Mouse (Mus musculus): Measurements from ENCODE around the gene Zfhx2. TPM values are rescaled to one million over a fixed set of nuclear protein-coding genes. Genes with fewer than 3 reads are reported as not detected.

The Zfhx2 gene
- total and polyA plus RNA-seq, 2 experiments from 2014 or later: 1.1 to 1.8 TPM

DNA sequence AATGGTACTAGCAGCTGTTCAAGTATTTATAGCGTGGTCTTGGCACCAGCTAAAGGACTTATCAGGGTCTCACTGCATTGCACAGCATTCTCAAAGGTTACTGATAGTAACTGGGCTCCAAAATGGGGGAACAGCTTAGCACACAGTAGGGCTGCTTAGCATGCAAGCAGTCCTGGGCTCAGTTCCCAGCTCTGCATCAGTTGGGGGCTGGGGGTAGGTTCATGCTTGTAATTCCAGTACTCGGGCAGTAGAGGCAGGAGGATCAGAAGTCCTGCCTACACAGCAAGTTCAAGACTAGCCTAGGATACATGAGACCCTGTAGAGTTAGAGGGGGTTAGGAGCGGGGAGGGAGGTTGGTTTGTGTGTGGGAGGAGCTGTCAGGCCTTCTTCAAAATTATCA is 15.2 kb downstream of the Zfhx2 start:
- no peaks in the 10 kb centered on the region for H3K36me3 ChIP-seq (replicated peaks; ENCODE audit: control insufficient read depth, insufficient read depth, low read length)
- H3K27ac ChIP-seq (ENCODE audit: low read depth): no peak overlapping the region
- H3K27me3 ChIP-seq (ENCODE audit: control insufficient read depth, insufficient read depth, low read length): peaks cover 30% of the 10 kb centered on the region
- DNase-seq (ENCODE audit: low spot score) (no peak), ATAC-seq (ENCODE audit: insufficient read depth, low read depth) (no peak)
- H3K9ac ChIP-seq (replicated peaks; ENCODE audit: low read depth, low read length): no peak overlapping the region
- TF ChIP-seq EP300 (IDR thresholded peaks at IDR 0.05; ENCODE audit: low read depth) (no peak), CTCF (IDR thresholded peaks at IDR 0.05; ENCODE audit: low read depth) (no peak)
- WGBS: 38% methylated on average over 3 of the region's 3 CpGs
- peaks cover 5% of the 10 kb centered on the region; the same call in 1 of the 2 replicates for H3K4me1 ChIP-seq (ENCODE audit: control insufficient read depth, insufficient read depth)
- no peak overlapping the region for H3K4me2 ChIP-seq (ENCODE audit: low read depth, low read length)
- no peaks in the 10 kb centered on the region for H3K9me3 ChIP-seq (replicated peaks; ENCODE audit: control insufficient read depth, low read length)
- no peak overlapping the region for H3K4me3 ChIP-seq (ENCODE audit: low read depth, low read length)

DNA sequence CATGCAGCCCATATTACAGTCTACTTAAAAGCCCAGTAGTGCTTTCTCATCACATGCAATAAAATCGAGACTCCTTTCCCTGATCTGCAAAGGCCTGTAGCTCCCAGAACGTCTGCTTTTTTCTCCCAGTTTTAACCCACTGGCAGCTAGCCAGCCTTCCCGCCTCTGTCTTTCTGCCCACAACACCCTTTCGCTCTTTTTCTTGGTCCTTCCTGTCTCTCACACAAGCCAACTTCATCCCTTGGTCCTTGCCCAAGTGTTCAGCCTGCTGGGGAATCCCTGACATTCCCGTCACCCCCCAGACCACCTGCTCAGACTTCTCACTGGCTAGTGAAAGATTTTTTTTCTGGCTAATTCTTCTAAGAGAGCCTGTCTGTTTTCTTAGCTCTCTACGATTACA is 15.9 kb downstream of the Zfhx2 start:
- H3K4me1 ChIP-seq (ENCODE audit: control insufficient read depth, insufficient read depth): peaks cover 5% of the 10 kb centered on the region; the same call in 1 of the 2 replicates
- no peak for ATAC-seq (ENCODE audit: insufficient read depth, low read depth)
- H3K27me3 ChIP-seq (ENCODE audit: control insufficient read depth, insufficient read depth, low read length): peaks cover 30% of the 10 kb centered on the region
- no peak overlapping the region for H3K9ac ChIP-seq (replicated peaks; ENCODE audit: low read depth, low read length)
- H3K4me3 ChIP-seq (ENCODE audit: low read depth, low read length): no peak overlapping the region
- TF ChIP-seq EP300 (IDR thresholded peaks at IDR 0.05; ENCODE audit: low read depth) (no peak), CTCF (IDR thresholded peaks at IDR 0.05; ENCODE audit: low read depth) (no peak)
- WGBS: 33% methylated on average over 6 of the region's 6 CpGs
- no peaks in the 10 kb centered on the region for H3K36me3 ChIP-seq (replicated peaks; ENCODE audit: control insufficient read depth, insufficient read depth, low read length)
- no peak overlapping the region for H3K27ac ChIP-seq (ENCODE audit: low read depth)
- H3K4me2 ChIP-seq (ENCODE audit: low read depth, low read length): no peak overlapping the region
- no peak for DNase-seq (ENCODE audit: low spot score)
- H3K9me3 ChIP-seq (replicated peaks; ENCODE audit: control insufficient read depth, low read length): no peaks in the 10 kb centered on the region

DNA sequence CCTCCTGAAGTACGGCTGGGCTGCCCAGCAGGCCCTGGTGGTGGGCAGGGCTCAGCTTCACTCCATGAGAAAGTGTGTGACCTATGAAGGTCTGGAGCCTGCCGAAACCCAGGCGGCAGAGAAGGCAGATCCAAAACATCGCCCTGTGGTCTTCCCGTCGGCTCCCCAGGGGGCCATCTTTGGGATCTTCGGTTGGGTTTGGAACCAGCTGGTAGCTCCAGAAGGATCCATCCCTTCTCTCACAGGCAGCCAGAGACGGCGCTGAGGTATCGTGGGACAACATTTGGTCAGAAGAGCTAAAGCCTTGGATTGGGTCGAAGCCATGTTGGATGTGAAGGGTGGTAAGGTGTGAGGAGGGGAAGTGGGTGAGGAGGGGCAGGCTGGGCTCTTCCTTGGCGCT is 17.7 kb downstream of the Zfhx2 start:
- Histone ChIP-seq H3K27ac (ENCODE audit: low read depth) (no peak overlapping the region), H3K4me2 (ENCODE audit: low read depth, low read length) (no peak overlapping the region), H3K9me3 (replicated peaks; ENCODE audit: control insufficient read depth, low read length) (no peaks in the 10 kb centered on the region), H3K4me3 (ENCODE audit: low read depth, low read length) (no peak overlapping the region), H3K36me3 (replicated peaks; ENCODE audit: control insufficient read depth, insufficient read depth, low read length) (no peaks in the 10 kb centered on the region), H3K4me1 (ENCODE audit: control insufficient read depth, insufficient read depth) (peaks cover 5% of the 10 kb centered on the region; the same call in 1 of the 2 replicates), H3K27me3 (ENCODE audit: control insufficient read depth, insufficient read depth, low read length) (peaks cover 30% of the 10 kb centered on the region), H3K9ac (replicated peaks; ENCODE audit: low read depth, low read length) (no peak overlapping the region)
- ATAC-seq (ENCODE audit: insufficient read depth, low read depth) (no peak), DNase-seq (ENCODE audit: low spot score) (no peak)
- TF ChIP-seq EP300 (IDR thresholded peaks at IDR 0.05; ENCODE audit: low read depth): no peak
- 91% methylated on average over 12 of the region's 12 CpGs for WGBS

DNA sequence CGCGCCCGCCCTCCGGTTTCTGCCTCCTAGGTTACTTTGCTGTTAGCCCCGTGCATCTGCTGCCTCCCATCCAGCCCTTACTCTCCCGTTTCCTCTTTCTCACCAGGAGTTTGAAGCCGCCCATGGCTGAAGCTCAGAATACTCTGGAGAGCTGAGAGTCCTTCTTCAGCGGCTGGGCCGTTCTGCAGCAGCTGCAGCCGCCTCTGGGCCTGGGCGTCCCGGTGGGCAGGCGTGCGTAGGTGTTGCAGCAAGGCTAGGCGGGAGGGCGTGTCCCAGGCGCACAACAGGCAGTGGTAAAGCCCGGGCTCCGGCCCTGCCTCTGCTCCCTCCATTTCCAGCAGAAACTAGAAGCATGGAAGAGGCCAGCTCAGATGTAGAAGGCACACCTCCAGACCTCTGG is 20.4 kb downstream of the Zfhx2 start:
- Histone ChIP-seq H3K36me3 (replicated peaks; ENCODE audit: control insufficient read depth, insufficient read depth, low read length) (no peaks in the 10 kb centered on the region), H3K27ac (ENCODE audit: low read depth) (no peak overlapping the region), H3K27me3 (ENCODE audit: control insufficient read depth, insufficient read depth, low read length) (0 out of 2 replicates have a peak, but pooled peaks cover 11% of the 10 kb centered on the region), H3K4me2 (ENCODE audit: low read depth, low read length) (no peak overlapping the region), H3K9me3 (replicated peaks; ENCODE audit: control insufficient read depth, low read length) (no peaks in the 10 kb centered on the region), H3K4me1 (ENCODE audit: control insufficient read depth, insufficient read depth) (no peaks in the 10 kb centered on the region), H3K4me3 (ENCODE audit: low read depth, low read length) (no peak overlapping the region), H3K9ac (replicated peaks; ENCODE audit: low read depth, low read length) (no peak overlapping the region)
- ATAC-seq (ENCODE audit: insufficient read depth, low read depth) (no peak), DNase-seq (ENCODE audit: low spot score) (no peak)
- WGBS: 25% methylated on average over 19 of the region's 19 CpGs
- TF ChIP-seq EP300 (IDR thresholded peaks at IDR 0.05; ENCODE audit: low read depth) (no peak), CTCF (IDR thresholded peaks at IDR 0.05; ENCODE audit: low read depth) (no peak)

DNA sequence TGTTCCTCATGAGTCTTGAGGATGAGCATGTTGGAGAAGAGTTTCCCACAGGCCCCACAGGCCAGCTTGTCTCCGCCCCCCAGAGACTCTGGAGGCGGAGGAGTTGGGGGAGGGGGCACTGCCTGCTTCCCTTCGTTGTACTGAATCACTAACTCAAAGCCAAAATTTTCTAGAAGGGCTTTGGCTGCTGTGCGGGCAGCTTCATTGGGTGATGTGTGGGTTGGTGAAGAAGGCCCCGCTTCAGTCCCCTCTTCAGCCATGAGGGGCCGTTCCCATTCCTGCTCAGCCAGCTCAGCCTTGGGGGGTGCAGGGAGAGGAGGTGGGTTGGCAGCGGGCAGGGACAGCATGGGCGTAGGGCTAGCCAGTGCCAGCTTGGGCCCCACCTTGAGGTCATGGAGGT is 26.1 kb downstream of the Zfhx2 start:
- Histone ChIP-seq H3K27me3 (ENCODE audit: control insufficient read depth, insufficient read depth, low read length) (0 out of 2 replicates have a peak, but pooled peaks cover 10% of the 10 kb centered on the region), H3K36me3 (replicated peaks; ENCODE audit: control insufficient read depth, insufficient read depth, low read length) (no peaks in the 10 kb centered on the region; the same call in 1 of the 2 replicates), H3K27ac (ENCODE audit: low read depth) (no peak overlapping the region), H3K9me3 (replicated peaks; ENCODE audit: control insufficient read depth, low read length) (no peaks in the 10 kb centered on the region), H3K4me3 (ENCODE audit: low read depth, low read length) (no peak overlapping the region), H3K4me2 (ENCODE audit: low read depth, low read length) (no peak overlapping the region), H3K4me1 (ENCODE audit: control insufficient read depth, insufficient read depth) (0 out of 2 replicates have a peak, but pooled peaks cover 8% of the 10 kb centered on the region), H3K9ac (replicated peaks; ENCODE audit: low read depth, low read length) (no peak overlapping the region)
- no peak for TF ChIP-seq CTCF (IDR thresholded peaks at IDR 0.05; ENCODE audit: low read depth)
- no peak for TF ChIP-seq EP300 (IDR thresholded peaks at IDR 0.05; ENCODE audit: low read depth)
- 90% methylated on average over 8 of the region's 8 CpGs for WGBS
- ATAC-seq (ENCODE audit: insufficient read depth, low read depth) (no peak), DNase-seq (ENCODE audit: low spot score) (no peak)

DNA sequence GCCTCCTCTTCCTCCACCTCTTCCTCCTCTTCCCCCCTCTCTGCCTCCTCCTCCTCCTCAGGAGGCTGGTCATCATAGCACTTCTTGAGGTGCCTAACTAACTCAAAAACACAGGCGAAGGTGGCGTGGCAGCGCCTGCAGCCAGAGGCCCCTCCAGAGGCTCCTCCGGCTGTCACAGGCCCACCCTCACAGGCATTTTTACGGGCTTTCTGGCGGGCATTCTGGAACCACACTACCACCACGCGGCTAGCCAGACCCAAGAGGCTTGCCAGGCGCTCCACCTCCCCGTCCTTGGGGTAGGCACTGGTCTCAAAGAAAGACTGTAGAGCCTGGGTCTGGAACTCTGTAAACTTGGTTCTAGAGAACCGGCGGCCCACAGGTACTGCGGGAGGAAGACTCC is 26.7 kb downstream of the Zfhx2 start:
- Histone ChIP-seq H3K9me3 (replicated peaks; ENCODE audit: control insufficient read depth, low read length) (no peaks in the 10 kb centered on the region), H3K27ac (ENCODE audit: low read depth) (no peak overlapping the region), H3K4me3 (ENCODE audit: low read depth, low read length) (no peak overlapping the region), H3K9ac (replicated peaks; ENCODE audit: low read depth, low read length) (no peak overlapping the region), H3K4me1 (ENCODE audit: control insufficient read depth, insufficient read depth) (0 out of 2 replicates have a peak, but pooled peaks cover 8% of the 10 kb centered on the region), H3K27me3 (ENCODE audit: control insufficient read depth, insufficient read depth, low read length) (0 out of 2 replicates have a peak, but pooled peaks cover 10% of the 10 kb centered on the region), H3K36me3 (replicated peaks; ENCODE audit: control insufficient read depth, insufficient read depth, low read length) (no peaks in the 10 kb centered on the region; the same call in 1 of the 2 replicates), H3K4me2 (ENCODE audit: low read depth, low read length) (no peak overlapping the region)
- TF ChIP-seq CTCF (IDR thresholded peaks at IDR 0.05; ENCODE audit: low read depth) (no peak), EP300 (IDR thresholded peaks at IDR 0.05; ENCODE audit: low read depth) (no peak)
- WGBS: 84% methylated on average over 13 of the region's 13 CpGs
- DNase-seq (ENCODE audit: low spot score) (no peak), ATAC-seq (ENCODE audit: insufficient read depth, low read depth) (no peak)

Data from heart, postnatal 0 days (tissue).